Mouse (Mus musculus): ENCODE measurements around the gene Unc45b.

The Unc45b gene

GRCm38 (mm10) chr11:82914711-82915352 lies 4.5 kb downstream of the Unc45b start:
- no peak for TF ChIP-seq GATA4 (IDR thresholded peaks at IDR 0.05; ENCODE audit: insufficient replicate concordance, low read length)

- no peak for TF ChIP-seq GATA4 (IDR thresholded peaks at IDR 0.05; ENCODE audit: insufficient replicate concordance, low read length)
These were observed 10.4 kb downstream of the Unc45b start for GRCm38 (mm10) chr11:82920768-82921167.

GRCm38 (mm10) chr11:82921691-82922090 lies 11.3 kb downstream of the Unc45b start:
- no peak for TF ChIP-seq GATA4 (IDR thresholded peaks at IDR 0.05; ENCODE audit: insufficient replicate concordance, low read length)

GRCm38 (mm10) chr11:82928897-82929632 lies 18.7 kb downstream of the Unc45b start:
- TF ChIP-seq GATA4 (IDR thresholded peaks at IDR 0.05; ENCODE audit: insufficient replicate concordance, low read length), result no peak

GRCm38 (mm10) chr11:82929633-82929950 lies 19.2 kb downstream of the Unc45b start:
- 0 out of 2 replicates have a peak, but pooled peaks have one; percentile 12 for TF ChIP-seq GATA4 (IDR thresholded peaks at IDR 0.05; ENCODE audit: insufficient replicate concordance, low read length)

GRCm38 (mm10) chr11:82933186-82933585 lies 22.8 kb downstream of the Unc45b start:
- no peak for TF ChIP-seq GATA4 (IDR thresholded peaks at IDR 0.05; ENCODE audit: insufficient replicate concordance, low read length)

- no peak for TF ChIP-seq GATA4 (IDR thresholded peaks at IDR 0.05; ENCODE audit: insufficient replicate concordance, low read length)
These were observed 33.0 kb downstream of the Unc45b start for GRCm38 (mm10) chr11:82943336-82943735.

- TF ChIP-seq GATA4 (IDR thresholded peaks at IDR 0.05; ENCODE audit: insufficient replicate concordance, low read length), result no peak
These were observed 35.3 kb downstream of the Unc45b start for GRCm38 (mm10) chr11:82945636-82946035.

GRCm38 (mm10) chr11:82947457-82947856 lies 37.1 kb downstream of the Unc45b start:
- TF ChIP-seq GATA4 (IDR thresholded peaks at IDR 0.05; ENCODE audit: insufficient replicate concordance, low read length), result no peak

GRCm38 (mm10) chr11:82949036-82949435 lies 38.7 kb downstream of the Unc45b start:
- TF ChIP-seq GATA4 (IDR thresholded peaks at IDR 0.05; ENCODE audit: insufficient replicate concordance, low read length), result peak; percentile 53; the same call in 1 of the 2 replicates

- TF ChIP-seq GATA4 (IDR thresholded peaks at IDR 0.05; ENCODE audit: insufficient replicate concordance, low read length), result peak; percentile 16; the same call in 1 of the 2 replicates
These were observed 40.6 kb downstream of the Unc45b start, which contains the start of gene Slfn5 for GRCm38 (mm10) chr11:82950736-82951481. Gene Slfn5, plus strand, starts transcription at chr11:82951349.

GRCm38 (mm10) chr11:82951865-82952611 lies 41.7 kb downstream of the Unc45b start:
- TF ChIP-seq GATA4 (IDR thresholded peaks at IDR 0.05; ENCODE audit: insufficient replicate concordance, low read length), result no peak

GRCm38 (mm10) chr11:82952612-82953542 lies 42.5 kb downstream of the Unc45b start:
- TF ChIP-seq GATA4 (IDR thresholded peaks at IDR 0.05; ENCODE audit: insufficient replicate concordance, low read length), result peak; percentile 45; the same call in 1 of the 2 replicates

- no peak for TF ChIP-seq GATA4 (IDR thresholded peaks at IDR 0.05; ENCODE audit: insufficient replicate concordance, low read length)
These were observed 44.3 kb downstream of the Unc45b start for GRCm38 (mm10) chr11:82954631-82955030.

Measured in liver, adult (tissue).